Mouse (Mus musculus): ENCODE measurements around the gene Wnt8b.

- TF ChIP-seq CTCF (IDR thresholded peaks at IDR 0.05; ENCODE audit: borderline replicate concordance, control insufficient read depth, extremely low read depth, insufficient read depth, low read length, poor library complexity) (no peak), POLR2A (IDR thresholded peaks at IDR 0.05; ENCODE audit: control insufficient read depth, extremely low read depth, insufficient read depth, low read length, poor library complexity) (no peak)
These were observed 51.5 kb downstream of the Wnt8b start for GRCm38 (mm10) chr19:44544775-44545174.
